Comparison of ENCODE assay signal across 9 mouse cellular contexts in the genomic region with DNA sequence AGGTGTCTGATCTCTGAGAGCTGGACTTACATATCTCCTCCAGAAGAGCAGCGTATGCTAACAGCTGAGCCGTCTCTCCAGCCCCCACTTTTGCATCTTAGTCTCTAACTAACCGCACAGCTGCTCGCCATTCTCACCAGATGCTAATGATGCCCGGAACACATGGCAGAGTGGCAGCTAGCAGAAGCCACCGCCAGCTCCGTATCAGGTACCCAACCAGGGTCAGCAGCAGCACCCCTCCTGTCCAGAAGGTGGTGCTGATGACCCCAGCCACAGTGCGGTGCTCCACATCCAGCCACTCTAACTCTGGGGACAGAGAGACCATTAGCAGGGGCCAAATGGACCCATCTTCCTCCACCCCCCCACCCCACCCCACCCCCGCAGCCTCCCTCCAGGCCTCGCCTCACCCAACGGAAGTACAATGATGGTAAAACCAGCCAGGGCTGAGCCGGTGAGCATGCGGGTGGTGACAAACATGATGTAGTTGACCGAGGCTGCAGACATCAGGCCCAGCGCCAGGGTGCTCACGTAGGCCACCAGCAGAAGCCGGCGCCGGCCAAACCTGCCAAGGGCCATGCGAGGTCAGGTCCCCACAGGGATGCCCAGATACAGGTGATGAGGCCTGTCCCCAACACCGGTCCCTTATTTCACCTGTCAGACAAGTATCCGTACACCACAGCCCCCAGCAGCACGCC. TPM values are rescaled to one million over a fixed set of nuclear protein-coding genes. Genes with fewer than 3 reads are reported as not detected.
DNase-seq lines count a peak whose midpoint lies in the region; ATAC-seq and TF ChIP-seq lines count a peak whose summit lies in the region.
"Had no signal": no experiment of that assay in that cellular context is flagged by ENCODE, and none has a peak within 500 bp of the region (broad histone marks: within the 10 kb centered on the region; RNA-seq: fewer than 3 reads in every experiment).

No protein-coding gene starts in this region.

- peaks cover 54% of the 10 kb centered on the region for H3K27me3 ChIP-seq in heart, embryonic 10.5 days (ENCODE audit: insufficient read depth, poor library complexity, severe bottlenecking)
- H3K27me3 ChIP-seq in C2C12 (ENCODE audit: control insufficient read depth, insufficient read depth, insufficient read length) = peaks cover 22% of the 10 kb centered on the region
- H3K27me3 ChIP-seq in limb, embryonic 11.5 days (ENCODE audit: control insufficient read depth, insufficient read depth, low read length) = peaks cover 7% of the 10 kb centered on the region; the same call in 1 of the 2 replicates
- H3K27me3 ChIP-seq in splenic B cell, adult 2 months (ENCODE audit: control insufficient read depth, insufficient read depth, low read length, poor library complexity, severe bottlenecking) = no peaks in the 10 kb centered on the region

- DNase-seq in heart, embryonic 10.5 days (ENCODE audit: low spot score) = no peak
- DNase-seq in heart, adult 8-10 months (ENCODE audit: low spot score) = no peak
- DNase-seq in limb, embryonic 11.5 days (ENCODE audit: low spot score) = peak; percentile 65
- DNase-seq in splenic B cell, adult 2 months (ENCODE audit: low read depth, low spot score) = peak; percentile 53
- DNase-seq in ovary, postnatal 36 days (ENCODE audit: low spot score) = no peak

- ATAC-seq in common myeloid progenitor, adult 5-6 weeks (replicated peaks; ENCODE audit: low read depth, poor library complexity, severe bottlenecking) = peak; percentile 66; the same call in 1 of the 2 replicates
- peak; percentile 61 to 75; a peak in 3 of 4 replicates for ATAC-seq in hematopoietic stem cell, adult 5-6 weeks (replicated peaks in 1 of 2; ENCODE audit: insufficient read depth in 1 of 2, low FRiP score in 2 of 2, low TSS enrichment in 1 of 2, low read depth in 1 of 2, poor library complexity in 2 of 2, severe bottlenecking in 2 of 2)
- ATAC-seq in limb, embryonic 11.5 days (ENCODE audit: insufficient number of reproducible peaks, low FRiP score, low TSS enrichment, low read depth) = no peak

- H3K79me3 ChIP-seq in C2C12 (ENCODE audit: low read depth) = no peaks in the 10 kb centered on the region

- TF ChIP-seq CTCF in C2C12 (IDR thresholded peaks at IDR 0.05; ENCODE audit: control insufficient read depth, insufficient read depth, insufficient read length) = peak; percentile 69

- no peaks in the 10 kb centered on the region for H3K36me3 ChIP-seq in heart, embryonic 10.5 days
- H3K36me3 ChIP-seq in C2C12 (ENCODE audit: control insufficient read depth, insufficient read depth) = no peaks in the 10 kb centered on the region
- no peaks in the 10 kb centered on the region for H3K36me3 ChIP-seq in limb, embryonic 11.5 days (ENCODE audit: control insufficient read depth, insufficient read depth, low read length)
- H3K36me3 ChIP-seq in splenic B cell, adult 2 months (ENCODE audit: control insufficient read depth, insufficient read depth, low read length, poor library complexity, severe bottlenecking) = no peaks in the 10 kb centered on the region

- H3K4me1 ChIP-seq in heart, embryonic 10.5 days = peaks cover 24% of the 10 kb centered on the region
- H3K4me1 ChIP-seq in limb, embryonic 11.5 days (ENCODE audit: control insufficient read depth, insufficient read depth, low read length) = no peaks in the 10 kb centered on the region

- H3K4me3 ChIP-seq in heart, embryonic 10.5 days = 0 out of 2 replicates have a peak overlapping the region, but pooled peaks have one; percentile 20
- no peak overlapping the region for H3K4me3 ChIP-seq in C2C12 (ENCODE audit: insufficient read depth, poor library complexity, severe bottlenecking)
- H3K4me3 ChIP-seq in limb, embryonic 11.5 days (ENCODE audit: low read depth, low read length) = no peak overlapping the region

- no peaks in the 10 kb centered on the region for H3K9me3 ChIP-seq in heart, embryonic 10.5 days
- H3K9me3 ChIP-seq in limb, embryonic 11.5 days (ENCODE audit: control insufficient read depth, low read length) = no peaks in the 10 kb centered on the region

- no peaks in the 10 kb centered on the region for H3K79me2 ChIP-seq in C2C12 (ENCODE audit: control insufficient read depth, insufficient read depth)

- H3K9ac ChIP-seq in limb, embryonic 11.5 days (ENCODE audit: low read length) = no peak overlapping the region

- H3ac ChIP-seq in C2C12 (ENCODE audit: control insufficient read depth, insufficient read length, low read depth) = no peak overlapping the region

- no peak overlapping the region for H3K27ac ChIP-seq in heart, embryonic 10.5 days
- H3K27ac ChIP-seq in limb, embryonic 11.5 days (replicated peaks; ENCODE audit: low read depth, low read length) = no peak overlapping the region

- peak overlapping the region; percentile 12; the same call in 1 of the 2 replicates for H3K4me2 ChIP-seq in limb, embryonic 11.5 days (ENCODE audit: low read depth, severe bottlenecking)

- WGBS in heart, embryonic 10.5 days = 20% methylated on average over 23 of the region's 23 CpGs
- 24% methylated on average over 23 of the region's 23 CpGs for WGBS in limb, embryonic 11.5 days

TF ChIP-seq in C2C12, 6 proteins besides CTCF, POLR2A, EP300 and RAD21:
- TF ChIP-seq CEBPB (IDR thresholded peaks at IDR 0.05; ENCODE audit: low read depth) = no peak
- no peak for TF ChIP-seq MYOD1 (IDR thresholded peaks at IDR 0.05; ENCODE audit: control insufficient read depth, insufficient read length, low read depth)
- no peak for TF ChIP-seq FOSL1 (IDR thresholded peaks at IDR 0.05; ENCODE audit: insufficient read depth, low read length, poor library complexity, severe bottlenecking)
- TF ChIP-seq MAX (IDR thresholded peaks at IDR 0.05) = no peak
- no peak for TF ChIP-seq MYOG (IDR thresholded peaks at IDR 0.05; ENCODE audit: control insufficient read depth, extremely low read depth, insufficient read length)
- TF ChIP-seq USF1 (IDR thresholded peaks at IDR 0.05; ENCODE audit: low read depth) = no peak

RNA-seq across cellular contexts. Expression of gene Slc22a7, which starts 1.4 kb away (rescaled TPM):
- 0.15 and 0.30 TPM in 2 replicates for polyA plus RNA-seq in heart, embryonic 10.5 days (2016; fragmentation: Nextera tagmentation; extraction: Ambion mirVana)
- total RNA-seq in heart, adult 8-10 months (2022) = not detected
- not detected for polyA plus RNA-seq in C2C12 (2012; fragmentation: generic; extraction: Trizol)
- total RNA-seq in common myeloid progenitor, adult 5-6 weeks (2017) = not detected in 2 replicates
- total RNA-seq in hematopoietic stem cell, adult 5-6 weeks (2017) = not detected in 2 replicates
- polyA plus RNA-seq in limb, embryonic 11.5 days (2014; fragmentation: Nextera tagmentation; extraction: Ambion mirVana) = not detected in 2 replicates
- polyA plus RNA-seq: large intestine, adult 2 months had no signal

RNA-seq across cellular contexts. Expression of gene Crip3, which starts 8.1 kb away (rescaled TPM):
- 0.54 and 0.83 TPM in 2 replicates for polyA plus RNA-seq in heart, embryonic 10.5 days (2016; fragmentation: Nextera tagmentation; extraction: Ambion mirVana)
- 1 to 10 TPM in 1 of 4 experiments, under 1 TPM in 3; 0.54 to 1.0 (median 0.88) TPM for total RNA-seq in heart, adult 8-10 months (2022)
- not detected for polyA plus RNA-seq in C2C12 (2012; fragmentation: generic; extraction: Trizol)
- not detected in 2 replicates for total RNA-seq in common myeloid progenitor, adult 5-6 weeks (2017)
- not detected in 2 replicates for total RNA-seq in hematopoietic stem cell, adult 5-6 weeks (2017)
- 0.31 TPM in 1 of 2 replicates, not detected in the other for polyA plus RNA-seq in limb, embryonic 11.5 days (2014; fragmentation: Nextera tagmentation; extraction: Ambion mirVana)

RNA-seq across cellular contexts. Expression of gene Ttbk1, which starts 50.7 kb away (rescaled TPM):
- polyA plus RNA-seq in heart, embryonic 10.5 days (2016; fragmentation: Nextera tagmentation; extraction: Ambion mirVana) = 0.09 and 0.14 TPM in 2 replicates
- total RNA-seq in heart, adult 8-10 months (2022) = under 1 TPM; 0.11 to 0.41 (median 0.24) TPM
- 0.01 TPM for polyA plus RNA-seq in C2C12 (2012; fragmentation: generic; extraction: Trizol)
- total RNA-seq in common myeloid progenitor, adult 5-6 weeks (2017) = not detected in 2 replicates
- total RNA-seq in hematopoietic stem cell, adult 5-6 weeks (2017) = 0.05 and 0.69 TPM in 2 replicates
- 0.27 and 0.58 TPM in 2 replicates for polyA plus RNA-seq in limb, embryonic 11.5 days (2014; fragmentation: Nextera tagmentation; extraction: Ambion mirVana)

RNA-seq across cellular contexts. Expression of gene Zfp318, which starts 53.3 kb away (rescaled TPM):
- 6.1 and 7.0 TPM in 2 replicates for polyA plus RNA-seq in heart, embryonic 10.5 days (2016; fragmentation: Nextera tagmentation; extraction: Ambion mirVana)
- 10 to 100 TPM; 15.2 to 21.6 (median 17.2) TPM for total RNA-seq in heart, adult 8-10 months (2022)
- 3.4 TPM for polyA plus RNA-seq in C2C12 (2012; fragmentation: generic; extraction: Trizol)
- 19.5 and 55.4 TPM in 2 replicates for total RNA-seq in common myeloid progenitor, adult 5-6 weeks (2017)
- 25.3 and 64.6 TPM in 2 replicates for total RNA-seq in hematopoietic stem cell, adult 5-6 weeks (2017)
- polyA plus RNA-seq in limb, embryonic 11.5 days (2014; fragmentation: Nextera tagmentation; extraction: Ambion mirVana) = 16.1 and 17.0 TPM in 2 replicates

RNA-seq across cellular contexts. Expression of gene Dnph1, which starts 59.7 kb away (rescaled TPM):
- polyA plus RNA-seq in heart, embryonic 10.5 days (2016; fragmentation: Nextera tagmentation; extraction: Ambion mirVana) = 36.5 and 52.8 TPM in 2 replicates
- total RNA-seq in heart, adult 8-10 months (2022) = 1 to 10 TPM; 1.7 to 2.2 (median 1.8) TPM
- 68.0 TPM for polyA plus RNA-seq in C2C12 (2012; fragmentation: generic; extraction: Trizol)
- total RNA-seq in common myeloid progenitor, adult 5-6 weeks (2017) = 13.3 and 14.5 TPM in 2 replicates
- total RNA-seq in hematopoietic stem cell, adult 5-6 weeks (2017) = 11.1 and 21.0 TPM in 2 replicates
- 59.7 and 62.3 TPM in 2 replicates for polyA plus RNA-seq in limb, embryonic 11.5 days (2014; fragmentation: Nextera tagmentation; extraction: Ambion mirVana)

Comparison
In these comparisons a context has a peak if more than half of its experiments do, and no peak if none do; other contexts are left out.
1. DNase-seq: peak in limb, embryonic 11.5 days (single experiment) and splenic B cell, adult 2 months (single experiment); none in heart, embryonic 10.5 days (single experiment), heart, adult 8-10 months (single experiment) and ovary, postnatal 36 days (single experiment).